Mouse (Mus musculus) midbrain, embryonic 14.5 days (tissue): ENCODE measurements around the gene Prdm12. TPM values are rescaled to one million over a fixed set of nuclear protein-coding genes. Genes with fewer than 3 reads are reported as not detected.
"Not testable (repeated sequence)": the region's sequence is repeated elsewhere in the genome, so short reads cannot be mapped to it uniquely, and the experiment has no call there.

Experiments used
- ATAC-seq: fragments of 200-750 bp; cut with Nextera tagmentation; 2 replicates; pipeline ENCODE4 v1.8.0; 2017; ENCODE audit warnings: moderate number of reproducible peaks, moderate library complexity; ENCODE audit not compliant: low FRiP score, low TSS enrichment
- DNase-seq: peaks from one replicate; pipeline ENCODE4 v3.0.0-alpha.2; 2015
- H3K27ac ChIP-seq: fragments of 300-500 bp; sonication (generic); replicated peaks from 2 replicates; pipeline ENCODE4 v1.5.1; 2014; ENCODE audit warnings: mild to moderate bottlenecking, low read depth, low read length, moderate library complexity
- H3K27me3 ChIP-seq: fragments of 300-500 bp; sonication (generic); 2 replicates; pipeline ENCODE4 v1.6.1; 2014; ENCODE audit warnings: low read length, control low read depth, mixed read lengths; ENCODE audit not compliant: control insufficient read depth, insufficient read depth
- H3K36me3 ChIP-seq: fragments of 300-500 bp; sonication (generic); 2 replicates; pipeline ENCODE4 v1.6.1; 2014; ENCODE audit warnings: low read length, control low read depth; ENCODE audit not compliant: control insufficient read depth, insufficient read depth
- H3K4me1 ChIP-seq: fragments of 300-500 bp; sonication (generic); 2 replicates; pipeline ENCODE4 v1.6.1; 2014; ENCODE audit warnings: mild to moderate bottlenecking, antibody characterized with exemption, low read length, control low read depth; ENCODE audit not compliant: control insufficient read depth, insufficient read depth
- H3K4me2 ChIP-seq: fragments of 300-500 bp; sonication (generic); 2 replicates; pipeline ENCODE4 v1.6.1; 2014; ENCODE audit warnings: mild to moderate bottlenecking, low read length, moderate library complexity
- H3K4me3 ChIP-seq: fragments of 300-500 bp; sonication (generic); replicated peaks from 2 replicates; pipeline ENCODE4 v1.5.1; 2014; ENCODE audit warnings: low read depth, low read length
- H3K9ac ChIP-seq: fragments of 300-500 bp; sonication (generic); replicated peaks from 2 replicates; pipeline ENCODE4 v1.6.1; 2014; ENCODE audit warnings: mild to moderate bottlenecking, low read length, moderate library complexity
- H3K9me3 ChIP-seq: fragments of 300-500 bp; sonication (generic); 2 replicates; pipeline ENCODE4 v1.6.1; 2016; ENCODE audit warnings: low read length, control low read depth, mixed read lengths; ENCODE audit not compliant: control insufficient read depth
- WGBS: fragments of 180-500 bp; shearing (Covaris S2); extraction: QIAGEN DNeasy Blood & Tissue Kit; methylation state at CpG from one replicate; pipeline ENCODE4 v1.1.7; 2014; 5-methylcytosine and 5-hydroxymethylcytosine counted together
- polyA plus RNA-seq: library from polyadenylated mRNA; unstranded; fragments of >200 nt; fragmentation: Nextera tagmentation; extraction: Ambion mirVana; gene quantifications from 2 replicates; pipeline ENCODE4 v1.2.1, GENCODE M21; 2014

Prdm12 gene
- polyA plus RNA-seq, 1 experiment from 2014 or later, result 4.7 TPM

DNA sequence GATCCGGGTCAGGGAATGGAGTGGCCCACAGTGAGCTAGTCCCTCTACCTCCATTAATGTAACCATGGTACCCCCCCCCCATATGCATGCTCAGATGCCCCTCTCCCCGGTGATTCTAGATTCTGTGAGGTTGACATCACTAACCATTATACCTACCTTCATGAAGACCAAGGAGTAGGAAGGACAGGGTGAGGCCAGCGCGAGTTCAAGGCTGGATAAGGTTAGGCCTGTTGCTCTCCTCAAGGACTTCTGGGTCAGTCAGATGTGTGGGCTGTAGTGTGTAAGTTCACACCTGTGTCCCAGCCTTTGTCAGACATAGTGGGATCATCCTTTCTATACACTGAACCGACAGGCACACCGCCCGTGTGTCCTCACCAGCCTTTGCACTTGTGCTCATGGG, 16.5 kb downstream of the Prdm12 start:
- peaks cover 76% of the 10 kb centered on the region for H3K27me3 ChIP-seq
- no peak for ATAC-seq
- H3K9ac ChIP-seq, result no peak overlapping the region
- H3K27ac ChIP-seq, result no peak overlapping the region
- no peaks in the 10 kb centered on the region for H3K9me3 ChIP-seq
- H3K36me3 ChIP-seq, result no peaks in the 10 kb centered on the region
- WGBS, result 87% methylated on average over 7 of the region's 7 CpGs
- no peak overlapping the region for H3K4me2 ChIP-seq
- H3K4me1 ChIP-seq, result 0 out of 2 replicates have a peak, but pooled peaks cover 9% of the 10 kb centered on the region
- no peak for DNase-seq
- H3K4me3 ChIP-seq, result no peak overlapping the region

DNA sequence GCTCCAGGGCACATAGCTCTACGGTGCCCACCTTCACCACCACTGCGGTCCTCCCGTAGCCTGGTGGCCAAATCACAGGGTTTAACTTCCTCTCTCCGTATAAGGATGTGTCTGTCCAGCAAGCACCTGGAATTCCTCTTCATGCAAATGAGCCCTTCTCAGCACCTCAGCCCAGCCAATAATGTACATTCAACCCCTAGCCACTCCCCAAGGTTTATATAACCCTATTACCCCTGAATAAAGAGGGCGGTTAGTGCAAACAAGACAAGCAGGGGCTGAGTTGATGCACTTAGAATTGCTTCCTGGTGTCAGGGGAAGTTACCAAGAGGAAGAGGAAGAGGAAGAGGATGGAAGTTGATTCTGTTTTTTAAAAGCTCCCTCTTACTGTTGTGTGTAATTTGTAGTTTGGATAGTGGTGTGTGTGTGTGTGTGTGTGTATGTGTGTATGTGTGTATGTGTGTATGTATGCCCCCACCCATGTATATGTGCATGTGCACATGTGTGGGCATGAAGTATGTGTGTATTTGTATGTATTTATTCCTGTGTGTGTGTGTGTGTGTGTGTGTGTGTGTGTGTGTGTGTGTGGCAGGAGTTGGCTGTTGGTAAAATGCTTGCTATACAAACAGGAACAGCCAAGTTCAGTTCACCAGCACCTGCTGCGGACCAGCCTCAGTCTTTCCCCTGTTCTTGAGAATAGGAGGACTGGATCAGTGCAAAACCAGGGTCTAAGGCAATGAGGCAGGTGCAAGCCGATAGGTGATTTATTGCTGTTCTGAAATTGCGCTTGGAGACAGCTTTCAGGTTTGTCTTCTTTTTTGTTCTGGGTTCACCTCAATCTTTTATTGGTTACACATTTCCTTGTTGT, 23.3 kb downstream of the Prdm12 start:
- Histone ChIP-seq H3K4me2 (no peak overlapping the region), H3K4me1 (no peaks in the 10 kb centered on the region)
- WGBS, result 71% methylated on average over 8 of the region's 8 CpGs

DNA sequence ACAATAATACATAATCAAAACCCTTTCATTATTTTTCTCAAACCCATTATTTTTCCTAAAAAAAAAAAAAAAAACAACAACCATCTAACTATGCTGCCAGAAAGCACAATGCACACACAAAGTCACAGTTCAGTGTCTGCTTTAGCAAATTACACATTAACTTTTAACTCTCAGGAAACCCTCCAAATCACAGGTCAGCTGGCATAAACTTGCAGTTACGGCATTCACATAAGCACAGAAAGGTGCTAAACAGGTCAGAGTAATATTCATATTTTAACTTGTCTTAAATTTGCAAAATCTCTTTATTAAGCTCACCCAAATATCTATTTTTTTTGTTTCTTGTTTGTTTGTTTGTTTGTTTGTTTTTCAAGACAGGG, 24.0 kb downstream of the Prdm12 start:
- Histone ChIP-seq H3K27ac (no peak overlapping the region), H3K4me1 (no peaks in the 10 kb centered on the region), H3K9me3 (no peaks in the 10 kb centered on the region), H3K27me3 (peaks cover 25% of the 10 kb centered on the region), H3K4me2 (no peak overlapping the region), H3K4me3 (no peak overlapping the region), H3K36me3 (no peaks in the 10 kb centered on the region), H3K9ac (no peak overlapping the region)
- no peak for DNase-seq
- 94% methylated on average over 1 of the region's 1 CpGs for WGBS
- ATAC-seq, result no peak

More for the DNA sequence above, 23.3 kb downstream of the Prdm12 start:
- Histone ChIP-seq H3K27ac (no peak overlapping the region), H3K9me3 (no peaks in the 10 kb centered on the region), H3K27me3 (peaks cover 32% of the 10 kb centered on the region), H3K9ac (no peak overlapping the region), H3K4me3 (no peak overlapping the region), H3K36me3 (no peaks in the 10 kb centered on the region)
- ATAC-seq (no peak), DNase-seq (no peak)

DNA sequence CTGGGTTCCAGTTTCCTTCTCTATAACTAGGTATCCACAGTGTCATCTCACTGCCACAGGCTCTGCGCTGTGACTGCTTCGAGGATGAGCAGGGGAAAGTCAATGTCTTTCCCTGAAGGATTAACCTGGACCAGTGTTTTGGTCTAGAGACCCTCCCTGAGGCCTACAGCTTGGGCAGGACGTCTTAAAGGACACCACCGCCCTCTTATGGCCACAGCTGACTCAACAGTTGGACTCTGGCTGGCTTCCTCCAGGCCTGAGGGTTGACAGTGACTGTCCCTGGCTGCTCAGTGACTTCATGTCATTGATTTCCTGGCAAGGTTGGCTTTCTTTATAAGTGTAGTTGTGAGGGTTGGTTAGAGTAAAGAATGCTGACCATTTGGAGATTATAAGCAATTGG, 27.5 kb downstream of the Prdm12 start:
- WGBS, result 18% methylated on average over 4 of the region's 4 CpGs
- peak; percentile 69 for DNase-seq
- ATAC-seq, result no peak
- Histone ChIP-seq H3K36me3 (no peaks in the 10 kb centered on the region), H3K4me3 (no peak overlapping the region), H3K9ac (no peak overlapping the region), H3K4me1 (peaks cover 4% of the 10 kb centered on the region; the same call in 1 of the 2 replicates), H3K4me2 (no peak overlapping the region), H3K27me3 (peaks cover 11% of the 10 kb centered on the region; the same call in 1 of the 2 replicates), H3K27ac (no peak overlapping the region), H3K9me3 (no peaks in the 10 kb centered on the region)

DNA sequence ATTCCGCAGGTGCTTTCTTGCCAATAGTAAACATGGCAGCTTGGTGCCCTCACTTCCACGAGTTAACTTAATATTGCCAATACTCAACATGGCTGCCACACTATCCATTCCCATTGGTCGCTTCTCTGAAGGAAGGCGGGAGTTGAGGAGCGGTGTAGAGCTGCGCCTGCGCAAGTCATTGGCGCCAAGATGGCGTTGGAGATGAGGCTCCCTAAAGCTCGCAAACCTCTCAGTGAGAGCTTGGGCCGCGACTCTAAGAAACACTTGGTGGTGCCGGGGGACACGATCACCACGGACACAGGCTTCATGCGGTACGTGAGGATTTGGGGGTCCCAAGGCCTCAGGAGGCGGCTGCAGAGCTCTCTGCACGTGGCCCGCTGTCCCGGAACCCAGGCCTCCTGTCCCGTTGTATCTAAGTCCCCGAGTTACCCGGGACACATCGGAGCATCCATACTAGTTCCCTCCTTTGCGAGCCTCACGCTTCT, 30.8 kb downstream of the Prdm12 start, which contains the start of gene Exosc2:
Exosc2 (plus strand) TSS at position 165 of the 485 bp plus-strand sequence.
- H3K9ac ChIP-seq, result peak within 1 kb of the TSS; percentile 72
- peaks cover 4% of the 10 kb centered on the region; the same call in 1 of the 2 replicates for H3K27me3 ChIP-seq
- H3K27ac ChIP-seq, result no peak within 1 kb of the TSS
- peak within 1 kb of the TSS; percentile 68 for H3K4me3 ChIP-seq
- H3K4me1 ChIP-seq, result peaks cover 4% of the 10 kb centered on the region; the same call in 1 of the 2 replicates
- WGBS, result under 1% methylated on average over 27 of the region's 27 CpGs
- H3K36me3 ChIP-seq, result peaks cover 31% of the 10 kb centered on the region
- H3K4me2 ChIP-seq, result peak within 1 kb of the TSS; percentile 92
- DNase-seq, result peak; percentile 97
- ATAC-seq, result peak; percentile 94
- no peaks in the 10 kb centered on the region for H3K9me3 ChIP-seq

DNA sequence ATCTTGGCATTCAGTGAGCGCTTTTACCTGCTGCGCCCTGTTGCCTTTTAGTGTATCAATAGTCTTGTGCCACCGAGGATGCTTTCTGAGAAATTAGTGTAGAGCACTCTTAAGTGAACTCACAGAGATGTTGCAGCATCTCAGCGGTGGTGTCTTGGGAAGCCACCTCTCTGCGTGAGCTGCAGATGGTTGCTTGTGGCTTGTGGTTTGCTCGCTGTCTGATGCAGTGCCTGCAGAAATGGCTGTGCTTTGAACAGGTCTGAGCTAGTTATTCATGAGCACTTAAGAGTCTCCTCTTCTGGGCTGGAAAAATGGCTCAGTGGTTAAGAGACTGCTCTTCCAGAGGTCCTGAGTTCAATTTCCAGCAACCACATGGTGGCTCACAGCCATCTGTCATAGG, 38.8 kb downstream of the Prdm12 start:
- Histone ChIP-seq H3K9me3 (no peaks in the 10 kb centered on the region), H3K36me3 (peaks cover 62% of the 10 kb centered on the region), H3K27ac (no peak overlapping the region), H3K4me2 (no peak overlapping the region), H3K4me3 (no peak overlapping the region), H3K27me3 (no peaks in the 10 kb centered on the region), H3K9ac (no peak overlapping the region), H3K4me1 (no peaks in the 10 kb centered on the region)
- ATAC-seq (no peak), DNase-seq (no peak)
- whole genome bisulfite sequencing, result 95% methylated on average over 6 of the region's 6 CpGs

DNA sequence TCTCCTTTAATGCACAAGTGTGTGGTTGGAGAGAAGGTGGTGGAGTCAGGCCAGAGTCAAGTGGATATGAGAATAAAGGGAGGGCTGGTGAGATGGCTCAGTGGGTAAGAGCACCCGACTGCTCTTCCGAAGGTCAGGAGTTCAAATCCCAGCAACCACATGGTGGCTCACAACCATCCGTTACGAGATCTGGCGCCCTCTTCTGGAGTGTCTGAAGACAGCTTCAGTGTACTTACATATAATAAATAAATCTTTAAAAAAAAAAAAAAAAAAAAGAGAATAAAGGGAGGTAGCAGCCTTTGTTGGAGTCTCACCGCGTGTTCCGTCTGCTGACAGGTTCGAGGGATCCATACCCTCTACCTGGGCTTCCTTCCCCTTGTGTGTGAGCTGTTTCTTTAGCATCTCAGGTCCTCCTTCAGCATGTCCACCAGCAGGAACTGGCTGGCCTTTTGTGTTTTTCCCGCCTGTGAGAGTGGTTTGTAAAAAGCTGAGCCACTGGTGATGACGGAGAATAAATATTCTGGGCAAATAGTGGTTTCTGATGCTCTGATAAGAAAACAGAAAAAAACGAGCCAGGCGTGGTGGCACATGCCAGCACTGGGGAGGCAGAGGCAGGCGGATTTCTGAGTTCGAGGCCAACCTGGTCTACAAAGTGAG, 41.3 kb downstream of the Prdm12 start:
- H3K4me3 ChIP-seq, DNase-seq, H3K27ac ChIP-seq, H3K9me3 ChIP-seq, ATAC-seq, H3K27me3 ChIP-seq, H3K4me2 ChIP-seq, H3K9ac ChIP-seq, H3K4me1 ChIP-seq: not testable (repeated sequence)
- peaks cover 36% of the 10 kb centered on the region for H3K36me3 ChIP-seq
- WGBS, result 89% methylated on average over 15 of the region's 15 CpGs

DNA sequence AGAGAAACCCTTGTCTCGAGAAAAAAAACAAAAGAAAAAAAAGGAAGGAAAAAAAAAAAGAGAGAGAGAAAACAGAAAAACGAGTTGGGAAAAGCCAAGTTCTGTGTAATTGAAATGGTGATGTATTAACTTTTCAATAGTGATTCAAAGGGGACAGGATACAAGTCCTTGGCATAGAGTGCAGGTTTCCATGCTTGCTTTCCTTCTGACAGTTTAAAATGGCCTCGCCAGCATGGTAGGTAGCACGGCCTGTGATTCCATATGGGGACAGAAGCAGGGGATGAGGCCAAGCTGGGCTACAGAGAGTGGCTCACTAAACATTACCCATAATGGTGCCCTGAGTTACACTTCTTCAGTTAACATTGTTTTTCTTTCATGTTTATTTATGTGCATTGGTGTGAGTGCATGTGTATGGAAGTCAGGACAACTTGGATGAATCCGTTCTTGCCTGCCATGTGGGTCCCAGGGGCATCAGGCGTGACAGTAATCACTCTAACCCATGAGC, 41.9 kb downstream of the Prdm12 start:
- Histone ChIP-seq H3K27me3 (no peaks in the 10 kb centered on the region), H3K36me3 (peaks cover 30% of the 10 kb centered on the region), H3K27ac (no peak overlapping the region), H3K4me3 (no peak overlapping the region), H3K9me3 (no peaks in the 10 kb centered on the region), H3K4me2 (no peak overlapping the region), H3K9ac (no peak overlapping the region), H3K4me1 (no peaks in the 10 kb centered on the region)
- WGBS, result 90% methylated on average over 6 of the region's 6 CpGs
- ATAC-seq, result no peak
- DNase-seq, result no peak
